Mouse (Mus musculus): ENCODE results near the gene Socs1.

- TF ChIP-seq POLR2A (IDR thresholded peaks at IDR 0.05; ENCODE audit: control insufficient read depth, low read depth, low read length) (no peak), CTCF (IDR thresholded peaks at IDR 0.05; ENCODE audit: control insufficient read depth, insufficient read depth, insufficient replicate concordance, low read depth, low read length) (no peak)
Measured at GRCm38 (mm10) chr16:10776322-10776721, 9.0 kb downstream of the Socs1 start.

Measured in testis, adult 2 months (tissue).